Mouse (Mus musculus) neural tube, embryonic 15.5 days (tissue): ENCODE measurements around the gene Zfp524. TPM values are rescaled to one million over a fixed set of nuclear protein-coding genes. Genes with fewer than 3 reads are reported as not detected.

Experiments
- ATAC-seq: fragments of 200-750 bp; cut with Nextera tagmentation; 2 replicates; pipeline ENCODE4 v1.8.0; 2017; ENCODE audit warnings: mild to moderate bottlenecking, moderate TSS enrichment, moderate library complexity; ENCODE audit not compliant: low FRiP score
- H3K27ac ChIP-seq: fragments of 300-500 bp; sonication (generic); replicated peaks from 2 replicates; pipeline ENCODE4 v1.5.1; 2015; ENCODE audit warnings: mild to moderate bottlenecking, inconsistent platforms
- H3K27me3 ChIP-seq: fragments of 300-500 bp; sonication (generic); replicated peaks from 2 replicates; pipeline ENCODE4 v1.6.1; 2015; ENCODE audit warnings: inconsistent platforms
- H3K36me3 ChIP-seq: fragments of 300-500 bp; sonication (generic); 2 replicates; pipeline ENCODE4 v1.6.1; 2015; ENCODE audit warnings: inconsistent platforms
- H3K4me1 ChIP-seq: fragments of 300-500 bp; sonication (generic); 2 replicates; pipeline ENCODE4 v1.6.1; 2015; ENCODE audit warnings: inconsistent platforms
- H3K4me2 ChIP-seq: fragments of 300-500 bp; sonication (generic); 2 replicates; pipeline ENCODE4 v1.6.1; 2015; ENCODE audit warnings: inconsistent platforms, mild to moderate bottlenecking, moderate library complexity
- H3K4me3 ChIP-seq: fragments of 300-500 bp; sonication (generic); replicated peaks from 2 replicates; pipeline ENCODE4 v1.5.1; 2015; ENCODE audit warnings: mild to moderate bottlenecking, inconsistent platforms
- H3K9ac ChIP-seq: fragments of 300-500 bp; sonication (generic); replicated peaks from 2 replicates; pipeline ENCODE4 v1.6.1; 2015; ENCODE audit warnings: mild to moderate bottlenecking, inconsistent platforms
- H3K9me3 ChIP-seq: fragments of 300-500 bp; sonication (generic); replicated peaks from 2 replicates; pipeline ENCODE4 v1.6.1; 2016; ENCODE audit warnings: inconsistent platforms
- WGBS: fragments of 180-500 bp; shearing (Covaris S2); methylation state at CpG from one replicate; pipeline ENCODE4 v1.1.7; 2015; ENCODE audit warnings: mixed read lengths; 5-methylcytosine and 5-hydroxymethylcytosine counted together
- polyA plus RNA-seq: library from polyadenylated mRNA; unstranded; fragments of >200 nt; fragmentation: Nextera tagmentation; extraction: Ambion mirVana; gene quantifications from 2 replicates; pipeline ENCODE4 v1.2.1, GENCODE M21; 2015

Zfp524 gene
- polyA plus RNA-seq, 1 experiment from 2014 or later: 7.3 TPM

DNA sequence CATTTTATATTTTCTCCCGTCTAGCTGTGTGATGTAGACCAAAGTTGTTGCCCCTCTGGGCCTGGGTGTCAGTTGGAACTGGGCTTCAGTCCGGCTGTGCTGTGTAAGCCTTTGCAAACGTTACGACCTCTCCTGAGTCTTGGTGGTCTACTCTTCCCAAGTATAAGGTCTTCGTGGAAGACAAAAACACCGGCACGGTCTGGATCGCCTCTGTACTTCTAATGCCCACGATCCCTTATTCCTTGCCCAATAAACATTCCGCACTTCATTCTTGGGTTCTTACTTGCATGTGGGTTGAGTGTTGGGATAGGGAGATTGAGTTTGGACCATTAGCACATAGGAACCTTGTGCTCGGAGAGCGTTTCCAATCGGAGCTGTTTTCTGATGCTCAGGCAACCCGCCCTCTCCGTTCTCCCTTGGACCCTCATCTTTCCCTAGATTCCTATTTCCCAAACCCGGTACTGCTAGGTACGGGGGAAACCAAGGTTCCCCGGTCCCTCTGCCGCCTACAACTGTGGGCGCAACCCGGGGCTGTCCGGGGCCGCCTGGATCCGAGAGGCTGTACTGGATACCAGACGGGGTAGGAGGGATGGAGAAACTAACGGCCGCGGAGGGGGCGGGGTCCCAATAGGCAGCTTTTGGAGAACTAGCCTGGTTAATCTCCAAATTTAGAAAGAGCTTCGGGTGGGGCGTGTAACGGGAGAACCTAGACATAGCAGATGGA lies 39.4 kb downstream of the Zfp524 start:
- Histone ChIP-seq H3K9ac (peak overlapping the region; percentile 85), H3K27me3 (peaks cover 24% of the 10 kb centered on the region), H3K27ac (peak overlapping the region; percentile 41; the same call in 1 of the 2 replicates), H3K4me2 (peak overlapping the region; percentile 92), H3K4me3 (peak overlapping the region; percentile 66), H3K36me3 (no peaks in the 10 kb centered on the region), H3K9me3 (no peaks in the 10 kb centered on the region), H3K4me1 (peaks cover 74% of the 10 kb centered on the region)
- 8% methylated on average over 32 of the region's 32 CpGs for WGBS
- ATAC-seq: no peak

DNA sequence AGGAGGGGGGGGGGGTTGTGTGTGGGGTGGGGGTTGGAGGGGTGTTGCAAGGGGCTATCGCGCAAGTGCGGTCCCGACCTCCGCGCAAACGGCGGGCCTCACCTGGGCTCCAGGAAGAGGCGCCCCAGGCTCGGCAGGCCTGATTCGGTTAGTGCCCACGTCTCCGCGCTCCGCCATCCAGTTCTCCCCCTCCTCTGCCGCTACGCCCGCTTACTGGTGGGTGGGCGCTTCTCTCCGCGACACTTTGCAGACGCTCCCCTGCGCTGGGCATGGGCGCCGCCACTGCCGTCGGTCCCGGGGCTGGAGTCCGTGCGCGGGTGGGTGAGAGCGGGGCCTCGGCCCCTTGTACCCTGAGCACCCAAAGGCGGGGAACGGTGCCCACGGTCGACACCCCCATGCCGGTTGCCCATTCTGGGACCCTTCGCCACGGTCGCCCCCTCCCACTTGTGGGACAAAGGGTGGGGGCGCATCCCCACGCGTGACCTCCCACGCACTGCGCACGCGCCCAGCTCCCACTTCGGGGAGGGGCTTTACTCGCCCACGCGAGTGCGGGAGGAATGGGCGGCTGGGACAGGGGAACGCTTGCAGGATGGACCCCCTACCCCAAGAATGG lies 42.5 kb downstream of the Zfp524 start:
- Histone ChIP-seq H3K27me3 (peaks cover 24% of the 10 kb centered on the region), H3K4me1 (peaks cover 87% of the 10 kb centered on the region)
- 2% methylated on average over 52 of the region's 55 CpGs for WGBS

DNA sequence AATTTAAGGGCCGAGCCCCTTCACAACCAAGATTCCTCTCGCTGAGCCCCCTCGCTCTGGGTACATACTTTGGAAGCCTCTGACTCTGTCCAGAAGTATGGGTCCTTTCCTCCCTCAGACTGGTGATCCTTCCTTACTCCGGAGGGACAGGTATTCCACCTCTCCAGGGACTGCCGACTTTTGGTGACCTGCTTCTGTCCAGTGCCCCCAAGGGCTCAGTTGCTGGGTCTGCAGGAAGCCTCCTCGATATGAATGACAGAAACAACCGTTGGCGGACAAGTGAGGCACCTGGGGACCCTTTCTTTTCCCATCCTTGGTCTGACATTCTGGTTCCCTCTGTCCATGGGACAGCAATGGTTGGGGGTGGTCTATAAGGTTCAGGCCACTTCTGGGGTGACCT lies 43.2 kb downstream of the Zfp524 start:
- peaks cover 81% of the 10 kb centered on the region for H3K4me1 ChIP-seq
- peak overlapping the region; percentile 75 for H3K4me2 ChIP-seq
- WGBS: 28% methylated on average over 8 of the region's 8 CpGs
- H3K27ac ChIP-seq: peak overlapping the region; percentile 84
- H3K9ac ChIP-seq: peak overlapping the region; percentile 72
- H3K36me3 ChIP-seq: no peaks in the 10 kb centered on the region
- H3K9me3 ChIP-seq: no peaks in the 10 kb centered on the region
- no peak for ATAC-seq
- peaks cover 24% of the 10 kb centered on the region for H3K27me3 ChIP-seq
- H3K4me3 ChIP-seq: peak overlapping the region; percentile 63

More for the DNA sequence above, 42.5 kb downstream of the Zfp524 start:
- no peaks in the 10 kb centered on the region for H3K36me3 ChIP-seq
- H3K27ac ChIP-seq: peak overlapping the region; percentile 84
- H3K9ac ChIP-seq: peak overlapping the region; percentile 72
- ATAC-seq: peak; percentile 23
- H3K4me2 ChIP-seq: peak overlapping the region; percentile 75
- no peaks in the 10 kb centered on the region for H3K9me3 ChIP-seq
- H3K4me3 ChIP-seq: peak overlapping the region; percentile 63

DNA sequence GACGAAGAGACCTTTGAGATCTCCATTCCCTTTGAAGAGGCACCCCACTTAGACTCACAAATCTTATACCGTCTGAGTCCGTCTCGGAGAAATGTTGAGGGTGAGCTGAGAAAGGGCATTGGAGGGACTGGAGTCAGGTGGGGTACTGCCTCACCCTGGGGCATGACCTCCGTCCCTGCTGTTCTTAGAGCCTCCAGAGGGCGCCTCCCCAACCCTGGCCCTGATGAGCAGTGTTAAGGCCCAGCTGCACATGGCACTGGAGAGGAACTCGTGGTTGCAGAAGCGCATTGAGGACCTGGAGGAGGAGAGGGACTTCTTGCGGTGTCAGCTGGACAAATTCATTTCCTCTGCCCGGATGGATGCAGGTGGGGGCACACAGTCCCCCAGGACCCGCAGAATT lies 43.6 kb downstream of the Zfp524 start:
- H3K4me2 ChIP-seq: peak overlapping the region; percentile 75
- H3K27me3 ChIP-seq: peaks cover 23% of the 10 kb centered on the region
- H3K9ac ChIP-seq: peak overlapping the region; percentile 72
- H3K4me3 ChIP-seq: peak overlapping the region; percentile 63
- no peaks in the 10 kb centered on the region for H3K36me3 ChIP-seq
- peaks cover 77% of the 10 kb centered on the region for H3K4me1 ChIP-seq
- ATAC-seq: no peak
- peak overlapping the region; percentile 14; the same call in 1 of the 2 replicates for H3K27ac ChIP-seq
- H3K9me3 ChIP-seq: no peaks in the 10 kb centered on the region
- WGBS: 26% methylated on average over 11 of the region's 11 CpGs

DNA sequence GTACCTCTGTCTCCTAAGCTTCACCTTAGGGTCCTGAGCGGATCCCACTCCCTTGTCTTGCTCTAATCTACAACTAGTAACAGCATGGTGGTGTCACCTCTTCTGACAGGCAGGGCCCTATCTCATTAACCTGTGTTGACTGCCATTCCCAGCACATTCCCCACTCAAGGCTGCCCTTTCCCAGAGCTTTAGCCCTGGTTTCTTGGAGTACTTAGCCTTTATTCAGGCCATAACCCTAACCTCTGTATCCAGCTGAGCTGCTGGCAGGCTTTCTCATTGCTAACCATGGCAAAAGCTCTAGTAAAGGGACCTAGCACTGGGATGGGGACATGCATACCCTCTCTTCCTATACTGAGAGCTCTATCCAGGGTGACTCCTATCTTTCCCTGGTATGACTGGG lies 44.4 kb downstream of the Zfp524 start:
- Histone ChIP-seq H3K4me1 (peaks cover 76% of the 10 kb centered on the region), H3K27ac (0 out of 2 replicates have a peak overlapping the region, but pooled peaks have one; percentile 99), H3K36me3 (no peaks in the 10 kb centered on the region), H3K4me2 (no peak overlapping the region), H3K4me3 (no peak overlapping the region), H3K9ac (no peak overlapping the region), H3K9me3 (no peaks in the 10 kb centered on the region), H3K27me3 (peaks cover 18% of the 10 kb centered on the region)
- WGBS: 89% methylated on average over 1 of the region's 1 CpGs
- no peak for ATAC-seq

DNA sequence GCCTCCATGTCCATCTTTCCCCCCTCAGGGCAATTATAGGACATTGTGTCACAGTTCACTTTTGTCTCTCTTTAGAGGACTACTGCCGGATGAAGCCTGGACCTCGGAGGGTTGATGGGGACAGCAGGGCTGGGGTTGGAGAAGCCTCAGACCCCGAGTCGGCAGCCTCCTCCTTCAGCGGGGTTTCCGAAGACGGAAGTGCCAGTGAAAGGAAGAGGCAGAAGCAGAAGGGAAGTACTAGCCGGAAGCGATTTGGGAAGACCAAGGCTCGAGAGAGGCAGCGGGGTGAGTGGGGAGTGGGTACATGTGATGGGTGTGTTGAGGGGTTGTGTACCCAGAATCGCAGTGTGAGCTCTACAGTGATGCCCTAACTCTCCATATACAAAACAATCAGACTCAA lies 45.2 kb downstream of the Zfp524 start:
- H3K27me3 ChIP-seq: peaks cover 15% of the 10 kb centered on the region
- H3K9me3 ChIP-seq: no peaks in the 10 kb centered on the region
- H3K4me1 ChIP-seq: peaks cover 76% of the 10 kb centered on the region
- no peaks in the 10 kb centered on the region for H3K36me3 ChIP-seq
- 94% methylated on average over 12 of the region's 12 CpGs for WGBS
- peak overlapping the region; percentile 8; the same call in 1 of the 2 replicates for H3K9ac ChIP-seq
- H3K4me3 ChIP-seq: no peak overlapping the region
- no peak for ATAC-seq
- peak overlapping the region; percentile 99 for H3K27ac ChIP-seq
- H3K4me2 ChIP-seq: peak overlapping the region; percentile 78

DNA sequence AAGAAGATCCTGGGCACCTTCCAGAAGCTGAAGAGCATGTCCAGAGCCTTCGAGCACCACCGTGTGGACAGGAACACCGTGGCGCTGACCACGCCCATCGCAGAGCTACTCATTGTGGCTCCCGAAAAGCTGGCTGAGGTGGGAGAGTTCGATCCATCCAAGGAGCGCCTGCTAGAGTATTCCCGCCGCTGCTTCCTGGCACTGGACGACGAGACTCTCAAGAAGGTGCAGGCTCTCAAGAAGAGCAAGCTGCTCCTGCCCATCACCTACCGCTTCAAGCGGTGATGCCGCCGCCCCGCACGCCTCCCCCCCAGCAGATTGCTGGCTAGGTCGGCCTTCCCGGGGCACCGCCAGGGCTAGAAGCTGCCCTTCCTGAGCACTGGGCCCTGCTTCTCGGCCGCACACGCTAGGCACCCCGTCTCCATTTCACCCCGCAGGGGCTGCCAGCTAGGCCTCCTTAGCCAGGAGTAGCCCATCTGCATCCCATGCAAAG lies 46.1 kb downstream of the Zfp524 start:
- ATAC-seq: peak; percentile 0; the same call in 1 of the 2 replicates
- Histone ChIP-seq H3K36me3 (no peaks in the 10 kb centered on the region), H3K4me2 (peak overlapping the region; percentile 78), H3K4me3 (peak overlapping the region; percentile 66), H3K27ac (peak overlapping the region; percentile 99), H3K27me3 (peaks cover 6% of the 10 kb centered on the region), H3K4me1 (peaks cover 73% of the 10 kb centered on the region), H3K9me3 (no peaks in the 10 kb centered on the region), H3K9ac (peak overlapping the region; percentile 85)
- 1% methylated on average over 27 of the region's 27 CpGs for WGBS

DNA sequence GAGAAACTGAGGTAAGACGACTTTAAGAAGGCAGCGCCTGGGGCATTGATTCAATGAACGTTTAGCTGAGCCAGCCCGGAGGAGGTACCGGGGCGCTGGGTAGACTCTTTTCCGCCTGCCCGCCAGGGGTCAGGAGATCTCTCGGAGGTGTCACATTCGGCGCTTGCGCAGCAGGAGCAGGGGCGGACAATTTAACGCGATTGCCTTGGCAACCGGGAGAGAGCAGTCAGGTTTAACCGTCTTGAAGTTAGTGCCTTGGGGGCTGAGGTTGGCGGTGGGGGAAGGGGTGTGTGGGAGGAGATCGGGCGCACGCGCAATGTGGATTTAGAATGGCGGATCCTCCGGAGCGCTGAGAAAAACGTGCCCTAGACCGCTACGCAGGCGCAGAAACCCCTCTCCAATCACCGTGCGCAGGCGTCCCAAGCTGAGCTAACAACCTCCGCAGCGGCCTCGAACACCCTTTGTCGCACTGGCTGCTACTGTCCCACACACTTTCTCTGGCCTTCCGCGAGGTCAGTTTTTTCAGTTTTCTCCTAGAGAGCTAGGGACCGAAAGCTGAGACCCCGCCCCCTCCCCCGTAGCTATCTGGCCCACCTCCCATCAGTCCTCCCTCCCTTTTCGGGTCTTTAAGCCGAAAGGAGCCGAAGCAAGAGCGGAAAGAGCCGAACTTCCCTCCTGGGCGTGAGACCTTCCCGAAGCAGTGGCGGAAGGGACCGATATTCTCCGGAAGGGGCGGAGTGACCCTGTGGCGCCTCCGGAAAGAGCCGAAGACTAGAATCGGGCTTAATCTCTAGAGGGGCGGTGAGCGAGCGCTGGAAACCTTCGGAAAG lies 46.9 kb downstream of the Zfp524 start:
- WGBS: under 1% methylated on average over 60 of the region's 60 CpGs
- H3K27ac ChIP-seq: peak overlapping the region; percentile 99
- ATAC-seq: peak; percentile 89
- H3K9ac ChIP-seq: peak overlapping the region; percentile 85
- H3K4me1 ChIP-seq: peaks cover 73% of the 10 kb centered on the region
- H3K4me2 ChIP-seq: peak overlapping the region; percentile 78
- no peaks in the 10 kb centered on the region for H3K9me3 ChIP-seq
- H3K27me3 ChIP-seq: no peaks in the 10 kb centered on the region
- H3K4me3 ChIP-seq: peak overlapping the region; percentile 66
- no peaks in the 10 kb centered on the region for H3K36me3 ChIP-seq

DNA sequence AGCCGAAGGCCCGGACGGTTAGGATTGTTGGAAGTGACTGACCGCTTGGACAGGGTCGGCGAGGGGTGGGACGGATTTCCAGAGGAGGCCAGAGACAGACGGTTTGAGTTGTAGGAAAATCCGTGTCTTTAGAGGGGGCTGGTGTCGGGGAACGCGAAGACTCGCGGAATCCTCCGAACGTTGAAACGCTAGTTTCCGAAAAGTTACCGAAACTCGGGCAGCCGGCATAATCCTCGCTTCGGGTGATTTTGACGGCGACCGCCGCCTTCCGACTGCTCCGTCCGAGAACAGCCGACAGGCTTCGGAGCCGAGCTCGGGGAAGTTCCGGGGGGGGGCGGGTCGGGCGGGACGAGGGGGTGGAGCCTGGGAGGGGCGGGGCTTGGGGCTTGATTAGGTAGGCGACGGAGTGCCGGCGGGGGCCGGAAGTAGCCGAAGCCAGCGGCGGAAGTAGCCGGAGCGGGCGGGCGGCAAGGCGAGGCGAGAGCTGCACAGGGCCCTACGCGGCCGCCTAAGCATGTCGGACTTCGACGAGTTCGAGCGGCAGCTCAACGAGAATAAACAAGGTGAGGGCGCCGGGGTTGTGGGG lies 47.7 kb downstream of the Zfp524 start, which contains the start of gene U2af2:
Gene U2af2, plus strand, starts transcription at position 370 of the 586 bp plus-strand sequence.
- Histone ChIP-seq H3K36me3 (peaks cover 7% of the 10 kb centered on the region; the same call in 1 of the 2 replicates), H3K9ac (peak within 1 kb of the TSS; percentile 85), H3K4me1 (peaks cover 73% of the 10 kb centered on the region), H3K9me3 (no peaks in the 10 kb centered on the region), H3K4me3 (peak within 1 kb of the TSS; percentile 66), H3K27me3 (no peaks in the 10 kb centered on the region), H3K4me2 (peak within 1 kb of the TSS; percentile 78), H3K27ac (peak within 1 kb of the TSS; percentile 99)
- peak; percentile 83 for ATAC-seq
- WGBS: under 1% methylated on average over 55 of the region's 65 CpGs

DNA sequence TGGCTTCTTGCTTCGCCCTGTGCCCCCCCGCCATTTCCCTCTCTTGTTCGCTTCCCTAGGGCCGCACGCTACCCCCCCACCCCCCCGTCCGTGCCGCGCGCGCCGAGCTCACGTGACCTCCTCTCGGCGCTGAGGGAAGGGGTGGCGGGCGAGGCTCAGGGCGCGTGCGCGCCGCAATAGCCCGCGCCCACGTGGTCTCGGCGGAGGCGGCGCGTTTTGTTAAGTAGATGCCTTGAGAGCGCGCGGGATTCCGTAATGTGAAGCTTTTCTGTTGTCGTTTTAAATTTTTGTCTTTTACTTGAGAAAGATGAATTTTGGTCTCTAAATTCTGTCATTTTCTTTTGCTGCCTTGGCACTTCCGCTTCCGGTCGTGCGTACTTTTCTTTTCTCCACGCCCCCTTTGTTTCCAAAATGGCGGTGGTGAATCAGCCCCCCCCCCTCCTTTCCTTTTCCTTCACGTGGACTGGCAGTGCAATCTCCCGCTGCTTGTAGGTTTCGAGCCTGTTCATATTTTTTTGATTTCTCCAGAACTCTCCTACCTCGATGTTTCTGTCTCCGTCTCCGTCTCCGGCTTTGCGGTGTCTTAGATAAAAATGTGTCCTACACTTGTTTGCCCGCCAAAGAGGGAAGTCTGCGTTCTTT lies 48.3 kb downstream of the Zfp524 start:
- H3K27me3 ChIP-seq: no peaks in the 10 kb centered on the region
- H3K9ac ChIP-seq: peak overlapping the region; percentile 85
- H3K4me3 ChIP-seq: peak overlapping the region; percentile 66
- peak overlapping the region; percentile 78 for H3K4me2 ChIP-seq
- ATAC-seq: peak; percentile 46
- no peaks in the 10 kb centered on the region for H3K9me3 ChIP-seq
- H3K36me3 ChIP-seq: peaks cover 13% of the 10 kb centered on the region
- H3K27ac ChIP-seq: peak overlapping the region; percentile 99
- 0% methylated on average over 48 of the region's 51 CpGs for WGBS
- peaks cover 67% of the 10 kb centered on the region for H3K4me1 ChIP-seq
